Mouse (Mus musculus) hindbrain, embryonic 10.5 days (tissue): ENCODE data around the gene Aadacl3. TPM values are rescaled to one million over a fixed set of nuclear protein-coding genes. Genes with fewer than 3 reads are reported as not detected.

ENCODE experiments used
- DNase-seq: peaks from one replicate; pipeline ENCODE4 v3.0.0-alpha.2; 2017; ENCODE audit warnings: low spot score
- H3K27ac ChIP-seq: fragments of 300-500 bp; sonication (generic); 2 replicates; pipeline ENCODE4 v1.5.1; 2016; ENCODE audit warnings: mild to moderate bottlenecking, moderate library complexity
- H3K27me3 ChIP-seq: fragments of 300-500 bp; sonication (generic); 2 replicates; pipeline ENCODE4 v1.6.1; 2016; ENCODE audit warnings: mild to moderate bottlenecking; ENCODE audit not compliant: poor library complexity, insufficient read depth, severe bottlenecking
- H3K36me3 ChIP-seq: fragments of 300-500 bp; sonication (generic); 2 replicates; pipeline ENCODE4 v1.6.1; 2016; ENCODE audit warnings: mild to moderate bottlenecking, moderate library complexity
- H3K4me1 ChIP-seq: fragments of 300-500 bp; sonication (generic); replicated peaks from 2 replicates; pipeline ENCODE4 v1.6.1; 2016; ENCODE audit warnings: mild to moderate bottlenecking
- H3K4me3 ChIP-seq: fragments of 300-500 bp; sonication (generic); 2 replicates; pipeline ENCODE4 v1.5.1; 2016; ENCODE audit warnings: mild to moderate bottlenecking, moderate library complexity
- H3K9me3 ChIP-seq: fragments of 300-500 bp; sonication (generic); 2 replicates; pipeline ENCODE4 v1.6.1; 2016; ENCODE audit warnings: mild to moderate bottlenecking, moderate library complexity
- WGBS: fragments of 180-500 bp; shearing (Covaris S2); methylation state at CpG from one replicate; pipeline ENCODE4 v1.1.7; 2016; 5-methylcytosine and 5-hydroxymethylcytosine counted together
- polyA plus RNA-seq: library from polyadenylated mRNA; unstranded; fragments of >200 nt; fragmentation: Nextera tagmentation; extraction: Ambion mirVana; gene quantifications from 2 replicates; pipeline ENCODE4 v1.2.1, GENCODE M21; 2016

Aadacl3 gene
- not detected in 2 replicates for polyA plus RNA-seq

- WGBS, result 77% methylated on average over 3 of the region's 3 CpGs
- Histone ChIP-seq H3K4me1 (no peaks in the 10 kb centered on the region), H3K36me3 (no peaks in the 10 kb centered on the region), H3K9me3 (peaks cover 13% of the 10 kb centered on the region; the same call in 1 of the 2 replicates), H3K4me3 (no peak within 1 kb of the TSS), H3K27ac (no peak within 1 kb of the TSS), H3K27me3 (no peaks in the 10 kb centered on the region)
- no peak for DNase-seq
These were observed at the start of gene Aadacl3 for GRCm38 (mm10) chr4:144463656-144464055. Gene Aadacl3, minus strand, starts transcription at chr4:144463756.

- Histone ChIP-seq H3K36me3 (no peaks in the 10 kb centered on the region), H3K4me3 (no peak overlapping the region), H3K27ac (no peak overlapping the region), H3K4me1 (no peaks in the 10 kb centered on the region), H3K9me3 (peaks cover 46% of the 10 kb centered on the region), H3K27me3 (no peaks in the 10 kb centered on the region)
- 89% methylated on average over 1 of the region's 1 CpGs for WGBS
- DNase-seq, result no peak
These were observed 43.0 kb upstream of the Aadacl3 start for GRCm38 (mm10) chr4:144506518-144506917.

GRCm38 (mm10) chr4:144493331-144493730, 29.8 kb upstream of the Aadacl3 start:
- no peaks in the 10 kb centered on the region for H3K27me3 ChIP-seq
- H3K27ac ChIP-seq, result no peak overlapping the region
- H3K4me1 ChIP-seq, result no peaks in the 10 kb centered on the region
- H3K9me3 ChIP-seq, result peaks cover 21% of the 10 kb centered on the region
- DNase-seq, result no peak
- H3K36me3 ChIP-seq, result no peaks in the 10 kb centered on the region
- H3K4me3 ChIP-seq, result no peak overlapping the region

GRCm38 (mm10) chr4:144468091-144468490, 4.5 kb upstream of the Aadacl3 start:
- no peak for DNase-seq
- Histone ChIP-seq H3K9me3 (peaks cover 20% of the 10 kb centered on the region; the same call in 1 of the 2 replicates), H3K4me1 (no peaks in the 10 kb centered on the region), H3K27me3 (no peaks in the 10 kb centered on the region), H3K27ac (no peak overlapping the region), H3K4me3 (no peak overlapping the region), H3K36me3 (no peaks in the 10 kb centered on the region)
- 86% methylated on average over 1 of the region's 1 CpGs for WGBS

GRCm38 (mm10) chr4:144465206-144465605, 1.6 kb upstream of the Aadacl3 start:
- DNase-seq, result no peak

GRCm38 (mm10) chr4:144453217-144453616, 10.3 kb downstream of the Aadacl3 start, which contains the start of gene Gm9944:
Gene Gm9944, minus strand, starts transcription at chr4:144453317.
- Histone ChIP-seq H3K27ac (no peak within 1 kb of the TSS), H3K4me1 (no peaks in the 10 kb centered on the region), H3K36me3 (no peaks in the 10 kb centered on the region), H3K9me3 (peaks cover 24% of the 10 kb centered on the region), H3K4me3 (no peak within 1 kb of the TSS), H3K27me3 (no peaks in the 10 kb centered on the region)
- WGBS, result 84% methylated on average over 2 of the region's 2 CpGs
- DNase-seq, result no peak

More at GRCm38 (mm10) chr4:144465206-144465605, 1.6 kb upstream of the Aadacl3 start:
- 87% methylated on average over 2 of the region's 2 CpGs for WGBS
- Histone ChIP-seq H3K27me3 (no peaks in the 10 kb centered on the region), H3K27ac (no peak overlapping the region), H3K4me1 (no peaks in the 10 kb centered on the region), H3K36me3 (no peaks in the 10 kb centered on the region), H3K9me3 (peaks cover 15% of the 10 kb centered on the region; the same call in 1 of the 2 replicates), H3K4me3 (no peak overlapping the region)

GRCm38 (mm10) chr4:144448546-144448945, 15.0 kb downstream of the Aadacl3 start:
- no peaks in the 10 kb centered on the region for H3K4me1 ChIP-seq
- no peaks in the 10 kb centered on the region for H3K36me3 ChIP-seq
- 89% methylated on average over 2 of the region's 2 CpGs for WGBS
- H3K4me3 ChIP-seq, result no peak overlapping the region
- H3K27ac ChIP-seq, result no peak overlapping the region
- DNase-seq, result no peak
- no peaks in the 10 kb centered on the region for H3K27me3 ChIP-seq
- H3K9me3 ChIP-seq, result 0 out of 2 replicates have a peak, but pooled peaks cover 2% of the 10 kb centered on the region

GRCm38 (mm10) chr4:144441582-144441981, 22.0 kb downstream of the Aadacl3 start:
- Histone ChIP-seq H3K4me1 (no peaks in the 10 kb centered on the region), H3K27me3 (no peaks in the 10 kb centered on the region), H3K36me3 (no peaks in the 10 kb centered on the region), H3K27ac (no peak overlapping the region), H3K9me3 (peaks cover 10% of the 10 kb centered on the region; the same call in 1 of the 2 replicates), H3K4me3 (no peak overlapping the region)
- no peak for DNase-seq
- WGBS, result 92% methylated on average over 1 of the region's 1 CpGs

GRCm38 (mm10) chr4:144441095-144441494, 22.5 kb downstream of the Aadacl3 start:
- H3K36me3 ChIP-seq, result no peaks in the 10 kb centered on the region
- no peak overlapping the region for H3K4me3 ChIP-seq
- no peaks in the 10 kb centered on the region for H3K27me3 ChIP-seq
- WGBS, result 87% methylated on average over 4 of the region's 4 CpGs
- H3K9me3 ChIP-seq, result peaks cover 10% of the 10 kb centered on the region; the same call in 1 of the 2 replicates
- DNase-seq, result no peak
- H3K27ac ChIP-seq, result no peak overlapping the region
- H3K4me1 ChIP-seq, result no peaks in the 10 kb centered on the region

- Histone ChIP-seq H3K4me3 (no peak within 1 kb of the TSS), H3K27ac (no peak within 1 kb of the TSS), H3K4me1 (no peaks in the 10 kb centered on the region), H3K36me3 (no peaks in the 10 kb centered on the region), H3K27me3 (no peaks in the 10 kb centered on the region), H3K9me3 (peaks cover 10% of the 10 kb centered on the region; the same call in 1 of the 2 replicates)
- no peak for DNase-seq
These were observed 24.9 kb downstream of the Aadacl3 start, which contains the start of gene 1700012P22Rik for GRCm38 (mm10) chr4:144438672-144439071. Gene 1700012P22Rik, minus strand, starts transcription at chr4:144438772.

- no peaks in the 10 kb centered on the region for H3K36me3 ChIP-seq
- no peak overlapping the region for H3K4me3 ChIP-seq
- 91% methylated on average over 5 of the region's 5 CpGs for WGBS
- H3K27ac ChIP-seq, result no peak overlapping the region
- H3K27me3 ChIP-seq, result no peaks in the 10 kb centered on the region
- H3K9me3 ChIP-seq, result 0 out of 2 replicates have a peak, but pooled peaks cover 4% of the 10 kb centered on the region
- H3K4me1 ChIP-seq, result no peaks in the 10 kb centered on the region
- no peak for DNase-seq
These were observed 30.3 kb downstream of the Aadacl3 start for GRCm38 (mm10) chr4:144433216-144433615.

GRCm38 (mm10) chr4:144430723-144431122, 32.8 kb downstream of the Aadacl3 start:
- no peak overlapping the region for H3K4me3 ChIP-seq
- no peaks in the 10 kb centered on the region for H3K4me1 ChIP-seq
- H3K36me3 ChIP-seq, result no peaks in the 10 kb centered on the region
- no peak overlapping the region for H3K27ac ChIP-seq
- WGBS, result 91% methylated on average over 2 of the region's 2 CpGs
- no peak for DNase-seq
- H3K27me3 ChIP-seq, result no peaks in the 10 kb centered on the region
- H3K9me3 ChIP-seq, result 0 out of 2 replicates have a peak, but pooled peaks cover 4% of the 10 kb centered on the region

- 22% methylated on average over 3 of the region's 3 CpGs for WGBS
- 0 out of 2 replicates have a peak, but pooled peaks cover 4% of the 10 kb centered on the region for H3K9me3 ChIP-seq
- H3K36me3 ChIP-seq, result no peaks in the 10 kb centered on the region
- no peaks in the 10 kb centered on the region for H3K27me3 ChIP-seq
- no peak for DNase-seq
- H3K27ac ChIP-seq, result no peak overlapping the region
- no peak overlapping the region for H3K4me3 ChIP-seq
- no peaks in the 10 kb centered on the region for H3K4me1 ChIP-seq
These were observed 34.7 kb downstream of the Aadacl3 start for GRCm38 (mm10) chr4:144428868-144429267.

- 80% methylated on average over 5 of the region's 5 CpGs for WGBS
- H3K36me3 ChIP-seq, result no peaks in the 10 kb centered on the region
- no peaks in the 10 kb centered on the region for H3K4me1 ChIP-seq
- peaks cover 4% of the 10 kb centered on the region; the same call in 1 of the 2 replicates for H3K9me3 ChIP-seq
- DNase-seq, result no peak
- no peaks in the 10 kb centered on the region for H3K27me3 ChIP-seq
- no peak overlapping the region for H3K4me3 ChIP-seq
- no peak overlapping the region for H3K27ac ChIP-seq
These were observed 39.0 kb downstream of the Aadacl3 start for GRCm38 (mm10) chr4:144424590-144424989.
